Mouse (Mus musculus) testis, adult 2 months (tissue): ENCODE data around the gene Prkd3. TPM values are rescaled to one million over a fixed set of nuclear protein-coding genes. Genes with fewer than 3 reads are reported as not detected.

Experiments
- H3K27ac ChIP-seq: fragments of 200-500 bp; 2 replicates; pipeline ENCODE4 v1.5.1; 2012; ENCODE audit warnings: low read depth, low read length; ENCODE audit not compliant: control insufficient read depth, insufficient read depth
- H3K27me3 ChIP-seq: fragments of 200-500 bp; 2 replicates; pipeline ENCODE4 v1.6.1; 2012; ENCODE audit warnings: mild to moderate bottlenecking, low read length, moderate library complexity; ENCODE audit not compliant: control insufficient read depth, insufficient read depth
- H3K36me3 ChIP-seq: fragments of 200-500 bp; 2 replicates; pipeline ENCODE4 v1.6.1; 2012; ENCODE audit warnings: mild to moderate bottlenecking, low read length; ENCODE audit not compliant: control insufficient read depth, insufficient read depth
- H3K4me1 ChIP-seq: fragments of 200-500 bp; 2 replicates; pipeline ENCODE4 v1.6.1; 2012; ENCODE audit warnings: low read length; ENCODE audit not compliant: control insufficient read depth, insufficient read depth
- H3K4me3 ChIP-seq: fragments of 200-500 bp; 2 replicates; pipeline ENCODE4 v1.5.1; 2012; ENCODE audit warnings: low read depth, mild to moderate bottlenecking, low read length, moderate library complexity, mixed read lengths; ENCODE audit not compliant: control insufficient read depth
- CTCF ChIP-seq: fragments of 200-500 bp; IDR thresholded peaks from 2 replicates; pipeline ENCODE4 v1.5.1; 2012; ENCODE audit warnings: low read depth, mild to moderate bottlenecking, inconsistent platforms, low read length, moderate library complexity; ENCODE audit not compliant: control insufficient read depth, insufficient read depth, insufficient replicate concordance
- POLR2A ChIP-seq: fragments of 200-500 bp; IDR thresholded peaks from 2 replicates; pipeline ENCODE4 v1.6.1; 2012; ENCODE audit warnings: low read depth, mild to moderate bottlenecking, inconsistent platforms, low read length, moderate library complexity; ENCODE audit not compliant: control insufficient read depth
- polyA plus RNA-seq: library from polyadenylated mRNA; depleted of rRNA; stranded (reverse); fragments of >200 nt; gene quantifications from 2 replicates; pipeline ENCODE4 v1.2.3, GENCODE M21; 2012

The Prkd3 gene
- polyA plus RNA-seq, 1 experiment = 4.2 TPM

GRCm38 (mm10) chr17:78959473-78959872 is 61.1 kb downstream of the Prkd3 start:
- Histone ChIP-seq H3K27ac (no peak overlapping the region), H3K36me3 (no peaks in the 10 kb centered on the region), H3K4me1 (no peaks in the 10 kb centered on the region), H3K4me3 (no peak overlapping the region), H3K27me3 (no peaks in the 10 kb centered on the region)
- TF ChIP-seq POLR2A (no peak), CTCF (no peak)

DNA sequence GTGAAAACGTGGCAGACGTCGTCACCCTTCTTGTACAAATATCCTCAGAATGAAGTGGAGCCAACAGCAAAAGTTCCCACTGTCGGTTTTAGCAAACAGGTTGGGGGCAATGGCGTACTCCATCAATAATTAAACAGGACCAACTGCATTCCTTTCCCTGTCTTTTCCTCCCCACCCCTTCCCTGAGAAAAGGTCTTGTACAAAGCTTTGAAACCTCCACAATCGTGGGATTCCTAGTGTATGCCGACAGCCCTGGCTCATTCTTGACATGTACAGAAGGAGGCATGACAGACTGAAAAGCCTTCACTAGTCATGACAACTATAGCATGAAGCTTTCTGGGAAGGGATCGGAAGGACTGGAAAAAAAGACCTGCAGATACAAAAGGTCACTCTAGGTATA is 67.4 kb downstream of the Prkd3 start:
- no peak for TF ChIP-seq POLR2A
- TF ChIP-seq CTCF = no peak
- Histone ChIP-seq H3K27ac (no peak overlapping the region), H3K36me3 (no peaks in the 10 kb centered on the region), H3K4me1 (no peaks in the 10 kb centered on the region), H3K4me3 (no peak overlapping the region), H3K27me3 (no peaks in the 10 kb centered on the region)

DNA sequence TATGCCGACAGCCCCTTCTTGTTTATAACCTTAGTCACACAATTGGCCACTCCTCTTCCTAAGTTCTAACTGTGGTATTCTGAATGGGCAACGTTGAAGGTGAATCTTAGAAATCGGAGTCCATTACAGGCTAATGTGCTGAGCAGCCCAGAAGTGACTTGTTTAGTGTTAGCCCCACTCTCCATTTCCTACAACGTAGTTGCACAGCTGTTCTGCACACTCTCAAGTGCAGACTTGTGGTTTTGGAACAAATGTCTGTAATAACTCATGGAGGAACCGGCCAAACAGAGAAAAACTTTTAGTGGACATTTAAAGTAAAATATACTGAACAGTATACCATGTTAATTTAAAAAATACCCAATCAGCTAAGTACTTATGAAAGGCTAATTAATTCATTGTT is 68.5 kb downstream of the Prkd3 start:
- Histone ChIP-seq H3K27ac (no peak overlapping the region), H3K4me1 (no peaks in the 10 kb centered on the region), H3K27me3 (no peaks in the 10 kb centered on the region), H3K36me3 (no peaks in the 10 kb centered on the region), H3K4me3 (no peak overlapping the region)
- TF ChIP-seq POLR2A (no peak), CTCF (no peak)

DNA sequence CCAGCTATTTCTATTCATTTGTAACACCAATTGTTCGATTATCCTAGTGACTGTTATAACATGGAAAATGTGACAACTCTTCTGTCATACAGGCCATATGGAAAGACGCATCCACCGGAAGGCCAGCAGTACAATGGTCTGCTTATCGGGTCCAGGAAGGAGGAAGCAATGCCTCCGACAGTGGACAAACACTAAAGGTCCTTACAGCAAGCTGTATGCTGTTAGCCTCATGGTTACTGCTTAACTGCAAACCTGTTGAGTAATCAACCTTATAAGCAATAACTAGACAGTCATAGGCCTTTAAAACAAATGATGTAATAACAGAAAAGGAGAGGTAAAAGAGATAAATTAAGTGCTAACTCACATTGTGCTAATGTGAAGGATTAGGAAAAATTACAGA is 69.4 kb downstream of the Prkd3 start:
- TF ChIP-seq POLR2A (no peak), CTCF (no peak)
- Histone ChIP-seq H3K4me1 (no peaks in the 10 kb centered on the region), H3K27ac (no peak overlapping the region), H3K36me3 (no peaks in the 10 kb centered on the region; the same call in 1 of the 2 replicates), H3K4me3 (no peak overlapping the region), H3K27me3 (no peaks in the 10 kb centered on the region)

DNA sequence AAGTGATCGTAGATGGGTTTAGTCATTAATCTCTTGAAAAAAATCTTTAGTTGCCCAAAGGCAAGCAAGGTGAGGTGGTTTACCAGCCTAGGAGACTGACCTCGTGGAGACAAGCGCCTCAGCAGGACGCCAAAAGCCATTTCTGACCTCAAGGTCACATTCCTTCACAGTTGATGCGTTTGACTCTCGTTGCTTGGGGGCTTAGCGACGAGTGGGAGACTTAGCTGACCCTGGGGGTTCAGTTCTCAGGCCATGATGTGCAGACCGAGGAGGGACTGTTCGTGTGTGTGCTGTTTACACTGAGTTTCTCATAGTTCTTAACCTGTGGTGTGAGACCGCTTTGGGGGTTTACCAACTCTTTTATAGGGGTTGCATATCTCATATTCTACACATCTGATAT is 78.0 kb downstream of the Prkd3 start:
- TF ChIP-seq POLR2A (no peak), CTCF (no peak)
- H3K4me3 ChIP-seq = no peak overlapping the region
- no peaks in the 10 kb centered on the region for H3K27me3 ChIP-seq
- H3K27ac ChIP-seq = no peak overlapping the region
- H3K4me1 ChIP-seq = no peaks in the 10 kb centered on the region
- peaks cover 5% of the 10 kb centered on the region for H3K36me3 ChIP-seq

DNA sequence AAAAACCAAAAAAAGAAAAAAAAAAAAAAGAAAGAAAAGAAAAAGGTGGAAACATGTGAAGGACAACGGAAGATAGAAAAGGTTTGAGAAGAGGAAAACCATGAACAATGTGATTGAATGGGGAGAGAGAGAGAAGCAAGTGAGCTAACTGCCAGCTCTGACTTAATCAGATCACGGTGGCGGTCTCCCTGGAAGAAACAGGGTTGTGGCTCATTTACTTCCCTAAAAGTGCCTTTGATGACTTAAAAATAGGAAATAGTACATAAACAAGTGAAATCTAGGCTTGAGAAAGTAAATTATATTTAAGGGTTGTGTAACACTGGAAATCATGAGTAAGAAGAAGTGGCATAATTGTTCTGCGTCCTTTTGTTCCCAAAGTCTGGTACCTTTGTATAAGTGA is 81.7 kb downstream of the Prkd3 start:
- Histone ChIP-seq H3K36me3 (peaks cover 7% of the 10 kb centered on the region), H3K27ac (no peak overlapping the region), H3K27me3 (no peaks in the 10 kb centered on the region), H3K4me3 (no peak overlapping the region), H3K4me1 (no peaks in the 10 kb centered on the region)
- TF ChIP-seq CTCF (no peak), POLR2A (no peak)

DNA sequence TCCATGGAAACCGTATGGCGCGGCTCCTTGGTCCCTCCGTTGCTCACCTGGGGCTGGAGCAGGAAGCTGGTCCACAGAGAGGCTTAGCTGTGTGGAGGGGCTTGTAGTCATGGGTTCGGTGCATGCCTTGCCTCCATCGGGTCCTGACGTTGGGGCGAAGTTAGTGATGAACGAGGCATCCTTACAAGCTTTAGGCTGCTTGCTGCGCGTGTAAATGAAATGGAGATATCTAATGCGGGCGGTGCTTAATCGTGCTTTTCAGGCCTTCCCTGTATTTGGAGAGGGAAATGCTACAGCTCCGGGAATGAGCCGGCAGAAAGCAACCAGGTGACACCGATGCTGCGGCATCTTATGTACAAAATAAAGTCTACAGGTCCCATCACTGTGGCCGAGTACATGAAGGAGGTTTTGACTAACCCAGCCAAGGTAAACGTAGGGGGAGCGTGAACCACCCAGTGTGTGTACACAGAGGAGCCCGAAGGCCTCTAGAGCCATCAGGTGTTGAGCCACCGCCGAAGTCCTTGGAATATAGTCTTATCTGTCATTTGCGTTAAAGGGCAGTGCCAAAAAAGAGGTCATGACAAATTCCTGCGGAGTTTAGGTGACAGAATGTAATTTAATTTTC is 83.3 kb downstream of the Prkd3 start:
- H3K4me1 ChIP-seq = no peaks in the 10 kb centered on the region
- H3K27ac ChIP-seq = peak overlapping the region; percentile 74
- TF ChIP-seq POLR2A (peak; percentile 48), CTCF (no peak)
- H3K27me3 ChIP-seq = no peaks in the 10 kb centered on the region
- H3K4me3 ChIP-seq = peak overlapping the region; percentile 100
- H3K36me3 ChIP-seq = peaks cover 7% of the 10 kb centered on the region

- Histone ChIP-seq H3K27me3 (no peaks in the 10 kb centered on the region), H3K27ac (peak within 1 kb of the TSS; percentile 74), H3K4me1 (no peaks in the 10 kb centered on the region), H3K36me3 (peaks cover 7% of the 10 kb centered on the region), H3K4me3 (peak within 1 kb of the TSS; percentile 100)
- TF ChIP-seq CTCF (no peak), POLR2A (peak; percentile 84)
These were observed 84.0 kb downstream of the Prkd3 start, which contains the start of the genes Cebpz and Ndufaf7 for GRCm38 (mm10) chr17:78936466-78937228. Gene Cebpz, minus strand, starts transcription at chr17:78937066. Gene Ndufaf7, plus strand, starts transcription at chr17:78937136.
